Comparison of ENCODE assay signal across 8 mouse cellular contexts in the genomic region with DNA sequence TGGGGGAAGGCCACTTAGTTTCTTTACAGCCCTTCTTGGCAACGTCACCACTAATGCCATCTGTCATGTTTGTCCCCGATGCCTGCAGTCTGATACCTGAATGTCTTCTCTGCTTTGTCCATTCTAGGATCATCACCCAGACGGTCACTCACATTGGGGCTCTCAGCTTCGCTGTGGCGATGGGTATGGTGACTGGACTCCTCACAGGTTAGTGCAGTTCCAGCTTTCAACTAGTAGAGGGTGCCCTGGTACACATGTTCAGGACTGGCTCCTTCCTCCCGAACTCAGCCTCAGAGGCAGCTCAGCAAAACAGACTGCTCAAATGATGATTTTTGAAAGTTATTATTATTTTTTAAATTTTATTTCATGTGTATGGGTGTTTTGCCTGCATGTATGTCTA. TPM values are rescaled to one million over a fixed set of nuclear protein-coding genes. Genes with fewer than 3 reads are reported as not detected.
DNase-seq lines count a peak whose midpoint lies in the region; ATAC-seq lines count a peak whose summit lies in the region.

No protein-coding gene starts in this region.

- no peak for ATAC-seq in granulocyte monocyte progenitor cell, adult 5-6 weeks (replicated peaks; ENCODE audit: poor library complexity, severe bottlenecking)

- DNase-seq in layer of hippocampus, adult 11-12 months (ENCODE audit: low spot score), result peak; percentile 67
- DNase-seq in layer of hippocampus, adult 9-11 months, result no peak
- peak; percentile 56 for DNase-seq in T-cell, adult 2 months (ENCODE audit: low spot score)
- peak; percentile 32 to 65 for DNase-seq in cerebellum, postnatal 4 days (ENCODE audit: low spot score in 2 of 2)
- DNase-seq in layer of hippocampus, adult 9-10 months (ENCODE audit: low spot score), result peak; percentile 37
- peak; percentile 20 to 35 for DNase-seq in right cerebral cortex, postnatal 36 days (ENCODE audit: low spot score in 2 of 2)
- DNase-seq in embryo, embryonic 10 days (ENCODE audit: low spot score), result no peak

RNA-seq across cellular contexts. Expression of gene Tmem50a, which starts 22.7 kb away (rescaled TPM):
- total RNA-seq in granulocyte monocyte progenitor cell, adult 5-6 weeks (2014; fragmentation: Nextera tagmentation), result 136 and 149 TPM in 2 replicates
- total RNA-seq in granulocyte monocyte progenitor cell, adult 5-6 weeks (2017), result 263 and 287 TPM in 2 replicates

RNA-seq across cellular contexts. Expression of gene Rhd, which starts 27.8 kb away (rescaled TPM):
- not detected in 2 replicates for total RNA-seq in granulocyte monocyte progenitor cell, adult 5-6 weeks (2014; fragmentation: Nextera tagmentation)
- total RNA-seq in granulocyte monocyte progenitor cell, adult 5-6 weeks (2017), result 0.22 TPM in 1 of 2 replicates, not detected in the other

RNA-seq across cellular contexts. Expression of gene Rsrp1, which starts 31.3 kb away (rescaled TPM):
- 476 and 614 TPM in 2 replicates for total RNA-seq in granulocyte monocyte progenitor cell, adult 5-6 weeks (2014; fragmentation: Nextera tagmentation)
- 134 and 184 TPM in 2 replicates for total RNA-seq in granulocyte monocyte progenitor cell, adult 5-6 weeks (2017)

RNA-seq across cellular contexts. Expression of gene Syf2, which starts 38.6 kb away (rescaled TPM):
- total RNA-seq in granulocyte monocyte progenitor cell, adult 5-6 weeks (2014; fragmentation: Nextera tagmentation), result 43.5 and 50.5 TPM in 2 replicates
- 180 and 201 TPM in 2 replicates for total RNA-seq in granulocyte monocyte progenitor cell, adult 5-6 weeks (2017)

RNA-seq across cellular contexts. Expression of gene Maco1, which starts 39.0 kb away (rescaled TPM):
- total RNA-seq in granulocyte monocyte progenitor cell, adult 5-6 weeks (2014; fragmentation: Nextera tagmentation), result 14.7 and 26.1 TPM in 2 replicates
- total RNA-seq in granulocyte monocyte progenitor cell, adult 5-6 weeks (2017), result 33.2 and 34.1 TPM in 2 replicates

Comparison
In these comparisons a context has a peak if more than half of its experiments do, and no peak if none do; other contexts are left out.
1. DNase-seq: peak in layer of hippocampus, adult 11-12 months (single experiment), T-cell, adult 2 months (single experiment), cerebellum, postnatal 4 days (2 of 2), layer of hippocampus, adult 9-10 months (single experiment) and right cerebral cortex, postnatal 36 days (2 of 2); none in layer of hippocampus, adult 9-11 months (single experiment) and embryo, embryonic 10 days (single experiment).